ENCODE assay signal across 25 mouse cellular contexts in the genomic region with DNA sequence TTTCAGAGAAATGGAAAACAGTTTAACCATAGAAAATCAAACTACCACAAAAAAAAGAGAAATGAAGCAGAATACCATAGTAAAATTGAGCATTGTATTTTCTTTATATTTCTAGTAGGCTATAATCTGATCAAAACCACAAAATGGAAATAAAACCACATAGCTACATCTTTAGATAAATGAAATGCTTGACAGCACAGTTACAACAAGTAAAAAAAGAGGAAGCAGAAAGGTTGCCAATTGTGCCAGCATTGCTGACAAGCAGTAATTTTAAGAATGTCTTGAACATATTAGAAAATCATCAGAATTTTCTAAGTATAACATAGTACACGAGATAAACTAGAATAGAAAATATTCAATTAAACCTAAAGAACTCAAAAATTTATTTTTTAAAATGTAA.
"Had no signal": no experiment of that assay in that cellular context is flagged by ENCODE, and none has a peak within 500 bp of the region (broad histone marks: within the 10 kb centered on the region; RNA-seq: fewer than 3 reads in every experiment).

No protein-coding gene starts in this region.

- H3K36me3 ChIP-seq: heart, embryonic 10.5 days; heart, embryonic 12.5 days; hindbrain, embryonic 13.5 days; hindbrain, embryonic 15.5 days; kidney, embryonic 15.5 days; limb, embryonic 13.5 days; limb, embryonic 15.5 days; liver, embryonic 12.5 days had no signal

- H3K27ac ChIP-seq: gastrocnemius, adult 2 months; heart, embryonic 10.5 days; hindbrain, embryonic 13.5 days; hindbrain, embryonic 15.5 days; hindbrain, postnatal 0 days; kidney, embryonic 15.5 days; kidney, postnatal 0 days; limb, embryonic 13.5 days; limb, embryonic 15.5 days; liver, embryonic 12.5 days had no signal

- H3K4me1 ChIP-seq: heart, embryonic 10.5 days; heart, embryonic 12.5 days; hindbrain, embryonic 13.5 days; hindbrain, embryonic 15.5 days; kidney, embryonic 15.5 days; limb, embryonic 13.5 days; limb, embryonic 15.5 days; liver, embryonic 12.5 days had no signal

- ATAC-seq: hindbrain, postnatal 0 days; intestine, embryonic 16.5 days; liver, embryonic 12.5 days had no signal

- H3K4me3 ChIP-seq: gastrocnemius, adult 2 months; heart, embryonic 10.5 days; heart, embryonic 12.5 days; hindbrain, embryonic 13.5 days; hindbrain, embryonic 15.5 days; kidney, embryonic 15.5 days; limb, embryonic 13.5 days; limb, embryonic 15.5 days; liver, embryonic 12.5 days had no signal

- DNase-seq: gastrocnemius, adult 2 months; gastrocnemius, postnatal 10 days; gastrocnemius, postnatal 25 days; heart, adult 18-20 months; heart, postnatal 10 days; heart, postnatal 4 days; kidney, adult 11 months; kidney, adult 2 months; kidney, adult 9 months; kidney, postnatal 14 days; kidney, postnatal 36 days; layer of hippocampus, adult 9-11 months; layer of hippocampus, postnatal 36 days; left cerebral cortex, postnatal 4 days had no signal

- H3K27me3 ChIP-seq: heart, embryonic 12.5 days; hindbrain, embryonic 13.5 days; hindbrain, embryonic 15.5 days; kidney, embryonic 15.5 days; limb, embryonic 13.5 days; limb, embryonic 15.5 days; liver, embryonic 12.5 days had no signal
